Mouse (Mus musculus) left cerebral cortex, adult 11 months (tissue): ENCODE data around the gene Ankrd6.
A peak's percentile ranks its signal among the peaks of the same experiment; 100 is the strongest.

Experiments used
- DNase-seq: peaks from one replicate; pipeline ENCODE4 v3.0.0; 2022; ENCODE audit warnings: low spot score

Ankrd6 gene

GRCm38 (mm10) chr4:32854956-32855355 lies 95.7 kb downstream of the Ankrd6 start:
- DNase-seq: no peak

DNA sequence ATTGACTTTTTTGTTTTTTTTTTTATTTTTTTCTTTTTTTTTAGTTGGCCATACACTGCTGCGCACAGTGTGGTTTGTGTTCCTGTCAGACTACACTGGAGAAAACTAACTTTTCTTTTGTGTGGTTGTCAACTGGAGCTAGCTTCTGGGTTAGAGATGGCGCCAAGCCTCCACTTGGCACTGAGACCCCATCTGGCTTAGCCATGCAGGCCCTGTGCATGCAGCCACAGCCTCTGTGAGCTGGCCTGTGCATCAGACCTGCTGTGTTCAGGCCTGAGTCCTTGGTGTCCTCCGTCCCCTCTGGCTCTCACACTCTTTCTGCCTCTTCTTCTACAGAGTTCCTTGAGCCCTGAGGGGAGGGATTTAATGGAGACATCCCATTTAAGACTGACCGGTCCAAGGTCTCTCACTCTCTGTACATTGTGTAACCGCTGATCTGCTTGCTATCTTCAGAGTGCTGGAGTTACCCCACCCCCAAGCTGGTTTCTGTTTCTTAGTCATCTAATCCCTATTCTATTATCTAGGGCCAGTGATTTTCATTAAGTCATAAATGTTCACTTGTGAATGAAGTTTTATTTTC lies 96.9 kb downstream of the Ankrd6 start:
- no peak for DNase-seq

GRCm38 (mm10) chr4:32852819-32853218 lies 97.8 kb downstream of the Ankrd6 start:
- DNase-seq: no peak

DNA sequence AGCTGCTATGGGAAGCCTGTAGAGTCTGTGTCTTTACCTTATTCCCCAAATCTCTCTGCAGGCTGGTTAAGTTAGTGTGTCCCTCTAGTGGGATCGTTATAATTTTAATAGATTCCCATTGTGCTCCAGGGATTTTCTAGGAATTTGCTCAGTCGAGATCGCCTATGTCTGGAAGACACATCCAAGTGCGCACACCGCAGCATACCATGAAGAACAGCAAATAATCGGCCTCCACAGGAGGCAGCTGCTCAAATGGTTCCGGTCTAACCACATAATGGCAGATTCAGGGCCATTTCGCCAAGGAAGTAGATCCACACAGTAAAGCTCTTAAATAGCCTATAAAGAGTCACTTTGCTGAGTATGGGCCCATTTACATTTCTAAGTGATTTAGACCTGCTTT lies 98.3 kb downstream of the Ankrd6 start:
- no peak for DNase-seq

DNA sequence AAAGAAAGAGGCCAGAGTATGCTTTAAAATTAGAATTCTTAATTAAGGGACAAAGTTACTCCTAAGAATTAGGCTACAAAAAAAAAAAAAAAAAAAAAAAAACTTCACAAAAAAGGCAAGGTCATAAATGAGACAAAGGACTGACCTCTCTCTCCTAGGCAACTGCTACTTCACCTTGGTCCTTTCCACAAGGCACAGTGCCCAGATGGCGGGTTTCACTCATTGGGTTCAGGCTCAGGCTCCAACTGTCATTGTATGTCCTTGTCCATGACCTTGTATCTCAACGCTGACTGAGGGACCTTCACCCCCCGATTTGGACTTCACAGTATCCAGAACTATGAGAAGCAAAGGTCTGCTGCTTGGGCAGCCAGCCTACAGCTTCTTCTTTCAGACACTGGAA lies 112.2 kb downstream of the Ankrd6 start:
- no peak for DNase-seq

DNA sequence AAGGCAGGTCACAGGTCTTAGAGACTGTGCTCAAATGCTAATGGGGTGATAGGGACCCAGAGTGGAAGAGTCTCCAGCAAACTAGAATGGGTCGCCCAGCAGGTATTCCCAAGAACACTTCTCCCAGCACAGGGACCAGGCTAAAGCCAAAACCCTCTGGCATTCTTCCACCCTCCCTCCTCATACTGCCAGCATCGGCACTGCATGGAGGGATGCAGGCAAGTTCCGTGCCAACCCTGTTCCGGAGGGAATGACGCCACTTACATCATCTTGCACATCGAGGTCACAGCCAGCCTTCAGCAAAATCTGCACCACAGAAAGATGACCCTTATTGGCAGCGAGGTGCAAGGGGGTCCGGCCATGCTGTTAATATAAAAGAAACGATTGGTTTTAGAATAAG lies 114.6 kb downstream of the Ankrd6 start:
- no peak for DNase-seq

- DNase-seq: no peak
These were observed 116.1 kb downstream of the Ankrd6 start for GRCm38 (mm10) chr4:32834541-32834940.

DNA sequence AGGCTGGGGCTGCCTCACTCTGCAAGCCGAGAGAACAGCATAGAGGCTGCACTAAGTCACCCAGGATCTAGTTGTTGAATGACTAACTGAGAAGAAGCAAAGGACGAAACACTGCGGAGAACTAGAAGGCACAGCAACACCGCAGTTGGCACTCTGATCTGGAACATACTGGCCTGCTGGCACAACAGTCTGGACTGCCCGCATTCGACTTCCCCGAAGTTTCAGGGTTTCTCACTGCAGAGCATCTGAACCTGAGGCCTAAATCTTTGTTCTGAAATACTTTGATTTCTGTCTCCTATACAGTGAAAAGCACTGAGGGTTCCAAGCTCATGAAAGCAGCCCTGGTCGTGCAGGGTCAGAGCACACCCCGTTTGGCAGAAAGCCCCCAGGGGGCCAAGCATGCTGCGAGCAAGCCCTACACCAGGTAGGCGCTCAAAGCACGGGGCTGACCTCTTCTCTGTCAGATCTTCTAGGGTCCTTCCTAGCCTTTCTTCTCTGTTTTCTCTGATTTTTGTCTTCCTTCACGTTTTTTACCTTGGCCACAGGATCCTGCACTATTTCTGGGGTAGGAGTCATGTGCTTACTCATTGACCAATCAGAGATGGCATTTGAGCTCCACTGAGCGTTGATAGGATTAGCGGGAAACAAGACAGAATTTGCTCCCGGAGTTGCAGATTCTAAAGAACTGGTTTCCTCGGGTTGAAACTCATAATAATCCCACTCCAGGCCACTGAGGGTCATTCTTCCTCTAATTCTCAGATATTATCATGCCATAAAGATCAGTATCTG lies 117.0 kb downstream of the Ankrd6 start:
- no peak for DNase-seq

DNA sequence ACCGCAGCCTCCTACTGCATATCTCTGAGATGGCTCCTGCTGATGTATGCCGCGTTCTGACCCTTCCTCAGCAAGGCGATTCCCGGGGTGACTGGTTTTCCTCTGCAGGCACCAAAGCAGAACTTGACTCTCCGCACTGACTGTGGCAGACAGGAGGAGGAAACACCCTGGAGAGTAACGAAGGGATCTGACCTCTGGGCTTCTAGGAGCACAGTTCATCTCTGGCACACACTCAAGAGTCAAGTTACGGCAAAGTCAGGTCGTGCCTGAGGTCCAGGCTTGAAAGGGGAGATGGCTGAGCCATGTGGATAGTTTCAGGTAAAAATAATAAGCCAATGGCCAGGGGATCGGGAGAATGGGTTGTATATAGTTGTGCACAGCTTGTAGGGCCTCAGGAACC lies 121.3 kb downstream of the Ankrd6 start:
- no peak for DNase-seq

DNA sequence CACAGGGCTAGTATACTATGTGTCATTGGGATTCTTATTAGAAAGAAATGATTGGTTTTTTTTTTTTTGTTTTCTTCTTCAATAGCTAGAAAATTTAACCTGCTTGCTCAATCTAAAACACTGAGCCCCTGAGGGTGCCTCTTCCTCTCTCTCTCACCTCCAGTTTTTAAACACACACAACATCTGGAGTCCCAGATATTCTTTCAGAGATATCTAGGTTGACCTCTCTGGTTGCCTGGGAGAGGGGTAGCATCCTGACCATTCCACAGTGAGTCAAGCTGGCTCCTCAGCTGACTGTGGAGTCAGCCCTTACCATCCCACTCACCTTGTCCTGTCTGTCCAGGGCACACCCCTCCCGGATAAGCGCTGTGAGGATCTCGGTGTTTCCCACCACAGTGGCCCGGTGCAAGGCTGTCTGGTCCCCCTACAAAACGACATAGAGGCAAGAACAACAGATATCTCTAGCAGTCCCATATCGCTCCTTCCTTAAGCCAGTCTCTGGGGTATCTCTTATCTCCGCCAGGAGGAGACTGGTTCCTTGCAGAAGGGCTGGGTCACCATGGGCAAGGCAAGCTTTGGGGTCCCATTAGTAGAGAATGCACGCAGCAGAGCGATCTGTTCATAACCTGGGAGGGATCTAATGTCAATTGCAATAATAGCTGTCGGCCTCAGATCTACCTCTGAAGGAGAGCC lies 122.1 kb downstream of the Ankrd6 start:
- DNase-seq: no peak

- DNase-seq: no peak
These were observed 123.7 kb downstream of the Ankrd6 start for GRCm38 (mm10) chr4:32826925-32827324.

DNA sequence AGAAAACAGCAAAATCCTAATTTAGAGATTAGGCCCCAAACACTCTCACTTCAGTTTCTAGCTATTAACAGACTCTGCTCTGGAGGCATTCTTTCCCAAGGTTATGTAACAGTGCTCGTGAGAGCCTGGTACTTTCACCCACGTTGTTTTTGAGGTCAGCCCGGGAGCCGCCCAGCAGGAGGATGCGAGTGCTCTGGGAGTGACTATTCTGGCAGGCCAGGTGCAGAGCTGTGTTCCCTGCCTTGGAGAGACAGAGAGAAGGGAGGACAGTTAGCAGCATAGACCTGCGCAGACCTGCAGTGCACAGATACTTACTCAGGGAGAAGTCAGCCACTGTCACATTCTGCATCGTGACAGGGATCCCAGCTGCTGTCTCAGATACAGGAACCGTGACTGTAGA lies 126.4 kb downstream of the Ankrd6 start:
- no peak for DNase-seq

GRCm38 (mm10) chr4:32820676-32821075 lies 130.0 kb downstream of the Ankrd6 start:
- DNase-seq: no peak

- no peak for DNase-seq
These were observed 133.2 kb downstream of the Ankrd6 start for GRCm38 (mm10) chr4:32817478-32817877.

GRCm38 (mm10) chr4:32800577-32801170 lies 150.0 kb downstream of the Ankrd6 start:
- DNase-seq: no peak

- peak; percentile 52 for DNase-seq
These were observed 150.6 kb downstream of the Ankrd6 start, which contains the start of gene Lyrm2 for GRCm38 (mm10) chr4:32799966-32800576. Gene Lyrm2 (plus strand): TSS chr4:32800253.

GRCm38 (mm10) chr4:32798976-32799375 lies 151.7 kb downstream of the Ankrd6 start:
- no peak for DNase-seq

GRCm38 (mm10) chr4:32789020-32789419 lies 161.6 kb downstream of the Ankrd6 start:
- no peak for DNase-seq

DNA sequence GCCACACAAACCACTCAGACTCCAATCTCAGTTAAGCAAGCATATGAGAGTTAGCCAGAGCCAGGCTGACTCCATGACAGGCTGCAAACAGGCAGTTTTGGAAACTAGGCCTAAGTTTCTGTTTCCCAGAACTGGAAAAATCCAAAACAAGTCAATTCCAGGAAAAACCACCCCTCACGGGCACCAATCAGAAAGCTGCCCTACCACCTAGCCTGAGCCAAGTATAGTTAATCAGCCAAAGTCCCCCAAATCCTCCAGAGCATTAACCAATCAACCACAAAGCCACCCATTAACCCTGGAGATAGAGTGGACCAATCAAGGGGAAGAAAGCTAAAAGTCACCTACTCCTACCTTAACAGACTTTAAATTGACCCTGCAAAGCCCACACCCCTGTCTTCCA lies 163.5 kb downstream of the Ankrd6 start:
- DNase-seq: no peak

DNA sequence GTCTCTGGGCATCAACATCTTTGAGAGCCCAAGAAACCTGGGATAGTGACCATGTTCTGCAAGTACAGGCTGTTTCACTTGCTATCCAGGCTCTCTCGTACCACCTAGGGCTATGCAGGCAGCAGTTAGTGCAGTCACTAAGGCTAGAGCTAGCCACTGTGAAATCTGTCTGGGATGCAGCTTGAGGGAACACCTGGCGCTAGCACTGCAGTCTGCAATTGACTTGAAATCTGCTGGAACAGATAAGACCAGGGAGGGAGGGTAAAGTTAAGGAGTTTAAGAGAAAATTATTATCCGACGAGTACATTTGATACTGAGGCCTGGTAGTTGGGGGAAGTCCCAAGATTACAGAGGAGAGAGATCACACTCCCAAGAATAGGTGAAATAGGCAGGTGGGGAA lies 170.6 kb downstream of the Ankrd6 start:
- DNase-seq: no peak

DNA sequence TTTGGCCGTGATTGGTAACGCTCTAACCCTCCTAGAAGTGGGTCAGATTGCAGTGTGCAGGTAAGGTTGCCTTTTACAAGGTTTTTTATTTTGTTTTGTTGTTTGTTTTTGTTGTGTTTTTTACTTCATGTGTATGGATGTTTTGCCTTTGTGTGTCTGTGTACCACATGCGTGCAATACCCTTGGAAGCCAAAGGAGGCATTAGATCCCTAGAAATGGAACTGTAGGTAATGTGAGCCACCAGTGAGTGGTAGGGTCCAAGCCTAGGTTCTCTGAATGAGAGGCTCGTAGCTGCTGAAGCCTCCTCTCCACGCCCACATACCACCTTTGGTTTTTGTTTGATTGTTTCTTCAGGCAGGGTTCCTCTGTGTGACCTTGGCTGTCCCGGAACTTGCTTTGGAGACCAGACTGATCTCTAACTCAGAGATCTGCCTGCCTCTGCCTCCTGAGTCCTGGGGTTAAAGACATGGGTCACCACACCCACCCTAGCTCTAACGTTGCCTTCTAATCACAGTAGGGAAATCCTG lies 180.3 kb downstream of the Ankrd6 start:
- DNase-seq: no peak

- no peak for DNase-seq
These were observed 182.6 kb downstream of the Ankrd6 start for GRCm38 (mm10) chr4:32768046-32768445.
